Mouse (Mus musculus) thymus, adult 2 months (tissue): Measurements from ENCODE around the gene Rab8a. TPM values are rescaled to one million over a fixed set of nuclear protein-coding genes. Genes with fewer than 3 reads are reported as not detected.

Experiments used
- DNase-seq: peaks from one replicate; pipeline ENCODE4 v3.0.0; 2021
- H3K27ac ChIP-seq: fragments of 200-500 bp; 2 replicates; pipeline ENCODE4 v1.5.1; 2012; ENCODE audit warnings: low read length, control low read depth; ENCODE audit not compliant: control insufficient read depth, insufficient read depth
- H3K27me3 ChIP-seq: fragments of 200-500 bp; 2 replicates; pipeline ENCODE4 v1.6.1; 2012; ENCODE audit warnings: mild to moderate bottlenecking, low read length, moderate library complexity, mixed read lengths; ENCODE audit not compliant: control insufficient read depth, insufficient read depth
- H3K36me3 ChIP-seq: fragments of 200-500 bp; 2 replicates; pipeline ENCODE4 v1.6.1; 2012; ENCODE audit warnings: mild to moderate bottlenecking, low read length, moderate library complexity; ENCODE audit not compliant: control insufficient read depth, insufficient read depth
- H3K4me1 ChIP-seq: fragments of 200-500 bp; replicated peaks from 2 replicates; pipeline ENCODE4 v1.6.1; 2012; ENCODE audit warnings: low read length; ENCODE audit not compliant: control insufficient read depth, insufficient read depth
- H3K4me3 ChIP-seq: fragments of 200-500 bp; 2 replicates; pipeline ENCODE4 v1.5.1; 2012; ENCODE audit warnings: mild to moderate bottlenecking, low read length, control low read depth, moderate library complexity; ENCODE audit not compliant: control insufficient read depth, insufficient read depth
- CTCF ChIP-seq: fragments of 200-500 bp; IDR thresholded peaks from 2 replicates; pipeline ENCODE4 v1.5.1; 2012; ENCODE audit warnings: mild to moderate bottlenecking, control low read depth, low read length, moderate library complexity, borderline replicate concordance; ENCODE audit not compliant: control insufficient read depth, poor library complexity, insufficient read depth; ENCODE audit errors: extremely low read depth
- POLR2A ChIP-seq: fragments of 200-500 bp; IDR thresholded peaks from 2 replicates; pipeline ENCODE4 v1.6.1; 2012; ENCODE audit warnings: mild to moderate bottlenecking, low read length, control low read depth, moderate library complexity; ENCODE audit not compliant: control insufficient read depth, poor library complexity, insufficient read depth; ENCODE audit errors: extremely low read depth
- WGBS: fragments of 180-500 bp; shearing (Covaris S2); methylation state at CpG from one replicate; pipeline ENCODE4 v1.1.7; 2018; 5-methylcytosine and 5-hydroxymethylcytosine counted together
- polyA plus RNA-seq: library from polyadenylated mRNA; depleted of rRNA; stranded (reverse); fragments of >200 nt; gene quantifications from 2 replicates; pipeline ENCODE4 v1.2.3, GENCODE M21; 2012

Rab8a gene
- polyA plus RNA-seq, 1 experiment: 95.8 TPM

DNA sequence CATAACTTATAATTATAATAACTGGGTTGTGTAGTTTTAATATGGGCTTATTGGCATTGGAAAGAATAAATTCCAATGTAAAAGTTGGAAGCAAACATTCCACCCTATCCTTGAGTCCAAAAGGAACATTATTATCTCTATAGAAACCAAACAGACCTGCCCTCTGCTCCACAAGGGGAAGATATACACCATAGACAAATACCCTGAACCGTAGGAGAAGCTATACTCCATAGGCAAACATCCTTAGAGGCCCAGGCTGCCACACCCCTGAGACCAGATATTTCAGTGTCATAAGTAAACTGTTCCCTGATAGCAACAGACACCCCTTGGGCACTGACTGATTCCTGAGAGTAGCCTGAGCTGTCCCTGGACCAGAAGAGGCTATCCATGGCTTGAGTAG, 33.2 kb upstream of the Rab8a start:
- WGBS: 94% methylated on average over 1 of the region's 1 CpGs
- DNase-seq: no peak
- H3K27ac ChIP-seq: no peak overlapping the region
- no peak overlapping the region for H3K4me3 ChIP-seq
- peaks cover 11% of the 10 kb centered on the region for H3K4me1 ChIP-seq
- no peaks in the 10 kb centered on the region for H3K27me3 ChIP-seq
- H3K36me3 ChIP-seq: no peaks in the 10 kb centered on the region
- TF ChIP-seq POLR2A (no peak), CTCF (no peak)

DNA sequence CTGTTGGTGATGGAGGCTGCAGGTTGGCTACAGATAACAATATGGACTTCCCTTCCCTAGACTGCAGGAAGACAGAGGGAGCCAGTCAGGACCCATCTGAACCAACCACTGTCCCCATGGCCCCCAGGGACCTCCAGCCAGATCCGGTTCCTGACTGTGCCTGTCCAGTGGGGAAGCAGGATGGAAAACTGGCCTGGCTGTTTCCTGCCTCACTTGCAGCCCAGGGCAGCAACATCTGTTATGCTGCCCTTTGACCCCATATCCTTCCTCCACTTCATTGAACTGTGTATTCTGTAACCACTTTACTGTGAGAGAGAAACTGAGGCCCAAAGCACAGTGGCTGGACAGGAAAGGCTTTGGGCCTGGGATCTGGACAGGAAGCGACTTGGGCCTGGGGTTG, 29.7 kb upstream of the Rab8a start:
- TF ChIP-seq CTCF: no peak
- no peak for TF ChIP-seq POLR2A
- 94% methylated on average over 2 of the region's 2 CpGs for whole genome bisulfite sequencing
- Histone ChIP-seq H3K36me3 (no peaks in the 10 kb centered on the region), H3K27me3 (no peaks in the 10 kb centered on the region), H3K4me1 (peaks cover 18% of the 10 kb centered on the region), H3K27ac (no peak overlapping the region), H3K4me3 (no peak overlapping the region)
- no peak for DNase-seq

DNA sequence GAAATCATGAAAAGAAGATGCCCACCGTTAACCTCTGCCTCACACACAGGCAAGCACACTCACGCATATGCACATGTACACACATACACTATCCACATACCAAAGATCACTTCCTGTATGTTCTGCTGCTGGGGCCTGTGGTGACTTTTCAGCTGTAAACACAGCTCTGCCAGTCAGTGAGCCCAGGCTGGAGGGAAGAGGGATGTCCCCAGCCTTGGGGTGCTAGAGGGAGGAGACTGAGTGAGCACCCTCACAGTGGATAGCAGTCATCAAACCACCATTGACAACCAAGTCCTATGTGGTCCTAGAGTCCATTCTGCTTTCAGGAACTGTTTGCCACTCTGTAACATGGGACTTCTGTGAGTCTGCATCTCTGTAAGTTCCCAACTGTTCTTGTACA, 29.1 kb upstream of the Rab8a start:
- DNase-seq: no peak
- H3K4me1 ChIP-seq: peaks cover 21% of the 10 kb centered on the region
- H3K27ac ChIP-seq: 0 out of 2 replicates have a peak overlapping the region, but pooled peaks have one; percentile 7

DNA sequence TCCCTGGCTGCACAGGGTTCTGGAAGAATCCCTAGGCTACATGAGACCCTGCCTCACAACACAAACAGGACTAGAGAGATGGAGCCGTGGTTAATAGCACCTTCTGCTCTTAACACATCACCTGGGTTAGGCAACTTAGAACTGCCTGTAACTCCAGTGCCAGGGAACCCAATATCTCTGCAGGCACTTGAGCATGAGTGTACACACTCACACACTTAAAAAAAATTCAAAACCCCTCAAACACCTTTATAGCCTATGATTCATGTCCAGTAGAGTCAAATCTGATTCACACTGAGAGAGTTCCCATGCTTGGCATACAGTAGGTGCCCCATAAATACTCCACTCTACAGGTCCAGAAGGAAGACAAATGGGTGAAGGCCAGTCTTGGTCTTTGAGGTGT, 28.6 kb upstream of the Rab8a start:
- Histone ChIP-seq H3K27ac (no peak overlapping the region), H3K27me3 (no peaks in the 10 kb centered on the region), H3K36me3 (no peaks in the 10 kb centered on the region), H3K4me3 (no peak overlapping the region), H3K4me1 (peaks cover 24% of the 10 kb centered on the region)
- WGBS: 97% methylated on average over 1 of the region's 1 CpGs
- TF ChIP-seq CTCF (no peak), POLR2A (no peak)
- DNase-seq: no peak

More for the DNA sequence above, 29.1 kb upstream of the Rab8a start:
- H3K4me3 ChIP-seq: no peak overlapping the region
- TF ChIP-seq POLR2A (no peak), CTCF (no peak)
- no peaks in the 10 kb centered on the region for H3K27me3 ChIP-seq
- 46% methylated on average over 2 of the region's 2 CpGs for WGBS
- no peaks in the 10 kb centered on the region for H3K36me3 ChIP-seq

DNA sequence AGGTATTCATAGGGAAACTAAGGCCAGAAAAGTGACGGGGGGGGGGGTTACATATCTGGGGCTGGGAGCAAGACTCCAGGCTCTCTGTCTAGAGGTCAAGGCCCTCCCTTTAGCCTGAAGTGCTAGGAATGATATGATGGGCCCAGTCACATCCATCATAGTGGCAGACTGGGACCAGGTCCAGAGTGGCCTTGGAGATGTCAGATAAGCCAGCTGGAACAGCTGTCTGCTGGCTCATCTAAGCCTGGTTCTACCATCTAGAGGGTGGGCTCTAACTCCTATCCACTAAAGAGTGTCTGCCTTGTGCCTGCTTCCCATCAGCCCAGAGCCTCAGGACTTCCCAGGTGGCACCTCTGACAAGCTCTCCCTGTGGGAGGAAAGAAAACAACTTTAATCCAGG, 28.1 kb upstream of the Rab8a start:
- no peaks in the 10 kb centered on the region for H3K27me3 ChIP-seq
- H3K4me3 ChIP-seq: no peak overlapping the region
- no peaks in the 10 kb centered on the region for H3K36me3 ChIP-seq
- WGBS: 96% methylated on average over 1 of the region's 1 CpGs
- H3K27ac ChIP-seq: no peak overlapping the region
- DNase-seq: no peak
- H3K4me1 ChIP-seq: peaks cover 27% of the 10 kb centered on the region
- TF ChIP-seq POLR2A (no peak), CTCF (no peak)

DNA sequence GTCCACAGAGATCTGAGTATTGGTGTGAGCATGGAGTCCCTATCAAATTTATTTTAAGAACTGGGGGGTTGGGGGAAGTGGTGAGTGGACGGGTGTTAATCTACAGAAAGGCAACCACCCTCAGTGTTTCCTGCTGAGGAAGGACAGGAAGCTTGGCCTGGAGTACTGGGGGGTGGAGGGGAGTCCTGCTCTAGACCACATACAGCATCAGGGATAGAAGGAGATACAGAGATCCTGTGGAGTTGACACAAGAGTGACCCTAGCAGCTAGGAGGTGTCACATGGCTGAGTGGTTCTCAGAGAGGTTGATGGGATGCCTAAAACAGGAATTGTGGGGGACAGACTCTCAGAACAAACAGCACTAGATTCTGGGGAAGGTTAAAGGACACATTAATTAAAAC, 27.5 kb upstream of the Rab8a start:
- no peak for TF ChIP-seq CTCF
- no peak for DNase-seq
- H3K36me3 ChIP-seq: peaks cover 2% of the 10 kb centered on the region
- peaks cover 30% of the 10 kb centered on the region for H3K4me1 ChIP-seq
- no peaks in the 10 kb centered on the region for H3K27me3 ChIP-seq
- H3K27ac ChIP-seq: no peak overlapping the region
- 91% methylated on average over 1 of the region's 1 CpGs for WGBS
- H3K4me3 ChIP-seq: no peak overlapping the region

DNA sequence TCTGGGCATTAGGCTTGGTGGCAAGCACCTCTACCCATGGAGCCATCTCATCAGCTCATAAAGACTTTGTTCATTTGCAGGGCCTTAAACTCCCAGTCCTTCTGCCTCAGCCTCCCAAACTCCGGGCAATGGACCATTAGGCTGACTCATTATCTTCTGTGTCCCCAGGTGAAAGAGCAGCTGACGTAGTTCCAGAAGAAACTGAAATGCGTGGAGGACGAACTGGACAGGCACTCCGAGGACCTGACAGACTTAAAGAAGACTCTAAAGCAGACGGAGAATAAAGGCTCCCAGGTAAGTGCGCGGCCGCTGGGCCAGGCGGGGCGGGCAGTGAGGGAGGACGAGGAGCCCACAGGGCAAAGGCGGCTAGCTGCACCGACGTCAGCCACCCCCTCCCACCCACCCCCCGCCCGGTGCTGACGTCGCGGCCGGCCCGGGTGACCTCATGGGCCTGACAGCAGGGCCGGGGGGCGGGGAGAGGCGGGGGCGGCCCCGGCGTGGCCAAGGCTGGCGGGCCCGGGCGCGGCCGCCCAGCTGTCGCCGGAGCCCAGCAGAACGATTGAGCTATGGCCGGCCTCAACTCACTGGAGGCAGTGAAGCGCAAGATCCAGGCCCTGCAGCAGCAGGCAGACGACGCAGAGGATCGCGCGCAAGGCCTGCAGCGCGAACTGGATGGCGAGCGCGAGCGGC, 26.1 kb upstream of the Rab8a start, which contains the start of gene Tpm4:
Gene Tpm4 (plus strand): TSS at position 220 of the 690 bp plus-strand sequence.
- Histone ChIP-seq H3K4me3 (peak within 1 kb of the TSS; percentile 69), H3K4me1 (peaks cover 30% of the 10 kb centered on the region), H3K36me3 (peaks cover 11% of the 10 kb centered on the region), H3K27me3 (no peaks in the 10 kb centered on the region), H3K27ac (peak within 1 kb of the TSS; percentile 96)
- DNase-seq: peak; percentile 51
- TF ChIP-seq CTCF (no peak), POLR2A (no peak)
- 4% methylated on average over 48 of the region's 49 CpGs for WGBS
